Mouse (Mus musculus) ovary, postnatal 36 days (tissue): Measurements from ENCODE around the gene Ccdc171.

Experiments
- DNase-seq: peaks from one replicate; pipeline ENCODE4 v3.0.0; 2022; ENCODE audit warnings: low spot score, mixed read lengths

Gene Ccdc171

GRCm38 (mm10) chr4:83794930-83795459, 269.6 kb downstream of the Ccdc171 start:
- DNase-seq = no peak

DNA sequence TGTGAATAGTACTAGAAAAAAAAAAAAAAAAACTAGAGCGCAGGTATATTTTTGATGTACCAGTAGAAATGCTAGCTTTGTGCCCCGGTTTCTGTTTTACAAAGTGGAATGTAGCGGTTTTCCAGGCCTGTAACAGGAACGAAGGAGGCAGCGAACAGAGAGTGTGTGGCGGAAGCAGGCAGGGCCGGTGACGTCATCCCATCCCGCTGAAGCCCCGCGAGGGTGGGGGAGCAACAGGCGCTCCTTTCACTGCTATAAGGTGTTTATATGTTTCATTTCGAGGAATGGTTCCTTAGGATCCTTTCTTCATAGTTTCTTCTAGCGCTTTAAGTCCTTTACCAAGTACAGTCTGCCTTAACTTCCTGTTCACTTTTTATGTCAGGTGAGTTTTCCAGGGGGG, 272.6 kb downstream of the Ccdc171 start:
- DNase-seq = no peak

- DNase-seq = no peak
Measured at GRCm38 (mm10) chr4:83798674-83799430, 273.5 kb downstream of the Ccdc171 start.

DNA sequence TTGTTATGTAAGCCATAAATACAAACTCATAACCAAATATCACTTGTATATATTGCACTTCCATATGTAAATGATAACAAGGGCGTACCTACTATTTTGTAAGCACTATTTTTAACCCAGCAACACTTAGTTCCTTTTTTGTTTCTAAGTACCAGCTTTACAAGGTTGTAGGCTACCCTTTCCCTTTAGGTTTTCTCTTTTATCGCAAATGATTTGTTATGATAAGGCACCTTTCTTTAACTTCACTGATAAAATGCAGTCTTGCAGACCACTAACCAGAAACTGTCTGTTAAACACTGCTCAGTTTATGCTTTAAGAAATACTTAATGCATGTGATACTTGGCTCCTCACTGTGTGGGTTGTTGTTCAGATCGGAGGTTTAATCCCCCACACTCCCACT, 275.1 kb downstream of the Ccdc171 start:
- DNase-seq = no peak

- no peak for DNase-seq
Measured at GRCm38 (mm10) chr4:83816925-83817324, 291.6 kb downstream of the Ccdc171 start.

DNA sequence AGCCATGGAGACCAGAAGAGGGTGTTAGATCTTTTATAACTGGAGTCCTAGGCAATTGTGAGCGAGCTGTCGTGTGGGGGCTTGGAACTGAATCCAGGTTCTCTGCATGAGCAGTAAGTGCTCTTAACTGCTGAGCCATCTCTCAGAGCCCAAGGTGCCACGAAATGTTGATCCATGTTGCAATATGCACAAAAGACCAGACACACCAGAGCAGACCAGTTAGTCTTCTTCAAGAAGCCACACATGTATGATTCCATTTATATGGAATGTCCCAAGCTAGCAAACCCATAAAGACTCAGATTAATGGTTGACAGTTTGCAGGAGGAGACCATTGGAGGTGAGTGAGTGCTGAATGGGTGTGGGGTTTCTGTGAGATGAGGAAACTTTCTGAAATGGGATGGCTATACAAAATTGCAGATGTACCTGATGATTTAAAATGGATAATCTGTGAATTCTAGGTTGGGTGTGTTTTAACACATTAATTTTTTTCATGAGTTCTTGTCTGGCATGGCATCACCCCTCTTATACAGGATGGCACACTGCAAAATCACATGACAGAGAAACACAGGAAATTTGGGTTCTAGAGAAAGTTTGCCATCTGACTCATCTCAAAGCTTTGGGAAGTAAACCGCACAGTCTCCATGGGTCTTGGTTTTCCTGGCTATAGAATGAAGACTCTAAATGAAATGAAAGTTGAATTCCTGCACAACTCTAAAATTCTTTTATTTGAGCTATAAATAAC, 304.5 kb downstream of the Ccdc171 start:
- no peak for DNase-seq

- no peak for DNase-seq
Measured at GRCm38 (mm10) chr4:83830891-83831880, 305.8 kb downstream of the Ccdc171 start.

DNA sequence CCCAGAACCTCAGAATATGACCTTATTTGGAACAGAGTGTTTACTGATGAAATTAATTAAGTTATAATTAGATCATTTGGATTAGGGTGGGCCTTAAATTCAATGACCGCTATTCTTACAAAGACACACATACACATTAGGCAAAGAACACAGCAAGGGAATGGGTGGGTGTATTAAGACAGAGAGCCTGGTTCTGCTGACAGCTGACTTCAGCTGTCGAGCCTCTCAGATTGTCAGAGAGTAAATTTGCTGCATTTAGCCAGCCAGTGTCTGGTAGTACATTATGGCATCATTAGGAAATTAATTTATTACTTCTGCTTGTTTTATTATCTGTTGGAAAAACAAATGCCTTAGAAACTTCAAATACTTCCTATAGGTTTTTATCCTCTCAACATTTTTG, 313.7 kb downstream of the Ccdc171 start:
- no peak for DNase-seq

DNA sequence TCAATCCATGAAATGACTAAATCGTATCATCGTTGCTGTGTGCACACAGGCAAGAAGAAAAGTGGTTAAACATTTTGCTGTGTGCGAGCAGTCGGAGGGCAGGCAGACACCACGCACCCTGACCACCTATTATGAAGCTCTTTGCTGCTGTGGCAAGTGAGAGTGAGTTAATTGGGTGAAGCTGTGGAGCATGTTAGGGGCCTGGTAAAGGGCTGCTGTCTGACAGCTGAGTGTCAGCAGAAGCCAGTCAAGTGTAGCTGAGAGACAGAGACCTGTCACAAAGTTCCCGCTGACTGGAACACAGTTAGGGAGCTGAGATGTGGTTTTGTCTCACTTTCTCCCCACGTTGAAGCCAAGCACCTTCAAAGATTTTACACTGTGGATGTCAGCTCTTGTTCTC, 321.0 kb downstream of the Ccdc171 start:
- DNase-seq = no peak

DNA sequence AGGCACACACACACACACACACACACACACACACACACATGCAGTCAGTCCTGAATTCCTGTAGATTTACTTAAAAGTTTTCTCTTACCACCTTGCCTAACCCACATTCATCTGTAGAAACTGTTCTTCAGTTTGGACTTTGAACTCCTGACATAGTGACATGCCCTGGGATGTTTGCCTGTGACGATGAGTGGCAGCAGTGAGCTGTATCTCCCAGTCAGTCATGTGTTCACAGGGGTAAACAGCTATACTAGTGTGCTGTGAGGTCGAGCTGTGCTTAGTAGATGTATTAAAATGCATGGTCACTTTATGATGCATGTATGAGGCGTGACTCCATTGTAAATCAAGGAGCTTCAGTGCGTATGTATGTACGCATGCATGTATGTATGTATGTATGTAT, 328.5 kb downstream of the Ccdc171 start:
- no peak for DNase-seq

DNA sequence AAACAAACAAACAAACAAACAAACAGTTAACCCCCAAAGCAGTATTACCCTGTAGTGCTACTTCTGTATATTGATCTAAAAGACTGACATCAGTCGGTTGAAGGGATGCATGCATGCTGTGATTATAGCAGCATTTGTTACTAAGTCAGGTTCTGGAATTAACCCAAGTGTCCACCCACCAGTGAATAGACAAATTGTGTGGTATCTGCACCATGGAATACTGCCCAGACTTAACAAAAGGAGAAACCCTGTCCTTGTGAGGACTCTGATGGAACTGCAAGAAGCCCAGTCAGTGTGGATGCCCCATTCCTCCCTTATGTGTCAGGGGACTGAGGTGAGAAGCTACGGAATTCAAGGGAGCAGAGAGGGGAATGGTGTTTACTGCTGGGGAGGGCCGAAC, 336.4 kb downstream of the Ccdc171 start:
- no peak for DNase-seq

- DNase-seq = no peak
Measured at GRCm38 (mm10) chr4:83862295-83862694, 336.9 kb downstream of the Ccdc171 start.

DNA sequence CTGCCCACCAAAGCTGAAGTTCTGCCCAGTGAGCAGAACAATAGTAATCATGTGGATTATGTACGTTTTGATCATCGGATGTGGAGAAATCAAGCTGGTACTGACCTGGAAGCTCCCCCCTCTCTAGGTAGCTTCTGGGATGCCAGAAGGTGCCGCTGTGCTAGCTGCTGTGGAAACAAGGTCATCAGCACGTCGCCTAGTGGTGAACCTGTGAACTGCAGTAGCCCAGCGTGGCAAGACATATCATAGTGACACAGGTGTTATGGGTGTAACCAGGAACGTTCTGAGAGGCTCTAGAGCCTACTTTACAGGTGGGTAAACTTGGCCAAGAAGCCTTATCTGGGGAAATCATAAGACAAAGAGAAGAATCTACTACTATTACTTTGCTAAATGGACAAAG, 351.3 kb downstream of the Ccdc171 start:
- DNase-seq = no peak

GRCm38 (mm10) chr4:83878236-83878635, 352.9 kb downstream of the Ccdc171 start:
- no peak for DNase-seq

GRCm38 (mm10) chr4:83888459-83889054, 363.2 kb downstream of the Ccdc171 start:
- no peak for DNase-seq

GRCm38 (mm10) chr4:83902081-83902645, 376.8 kb downstream of the Ccdc171 start:
- DNase-seq = no peak
